Mouse (Mus musculus): ENCODE data around the gene Epor.

GRCm38 (mm10) chr9:21927208-21927753, 36.0 kb downstream of the Epor start, which contains the start of the genes Ccdc159 and Tmem205:
- TF ChIP-seq CTCF (IDR thresholded peaks at IDR 0.05; ENCODE audit: low read depth) (no peak), EP300 (IDR thresholded peaks at IDR 0.05; ENCODE audit: low read depth) (no peak)

Data from liver, embryonic 14.5 days (tissue).